Mouse (Mus musculus) embryonic fibroblast, embryonic 13.5 days (primary cell): ENCODE data around the gene Mier3.

Experiments used
- CTCF ChIP-seq: IDR thresholded peaks from 2 replicates; pipeline ENCODE4 v1.5.1; 2011; ENCODE audit warnings: mild to moderate bottlenecking, control low read depth, low read length, moderate library complexity, borderline replicate concordance; ENCODE audit not compliant: insufficient read depth
- POLR2A ChIP-seq: IDR thresholded peaks from 2 replicates; pipeline ENCODE4 v1.6.1; 2011; ENCODE audit warnings: low read depth, mild to moderate bottlenecking, control low read depth, low read length, moderate library complexity

- no peak for TF ChIP-seq CTCF
- TF ChIP-seq POLR2A: peak; percentile 85
Measured at GRCm38 (mm10) chr13:111687285-111687781, 6.6 kb downstream of the Mier3 start.
